Mouse (Mus musculus) C2C12 (cell line): ENCODE results near the gene Tmod4. TPM values are rescaled to one million over a fixed set of nuclear protein-coding genes. Genes with fewer than 3 reads are reported as not detected.
"Not testable (repeated sequence)": the region's sequence is repeated elsewhere in the genome, so short reads cannot be mapped to it uniquely, and the experiment has no call there.

ENCODE experiments used
- H3K27me3 ChIP-seq: one replicate; pipeline ENCODE4 v1.6.1; 2011; ENCODE audit not compliant: control insufficient read depth, insufficient read depth, insufficient read length
- H3K36me3 ChIP-seq: one replicate; pipeline ENCODE4 v1.6.1; 2011; ENCODE audit not compliant: control insufficient read depth, insufficient read depth
- H3K4me3 ChIP-seq: one replicate; pipeline ENCODE4 v1.5.1; 2011; ENCODE audit warnings: mild to moderate bottlenecking, control low read depth; ENCODE audit not compliant: poor library complexity, insufficient read depth, severe bottlenecking
- H3K79me2 ChIP-seq: one replicate; pipeline ENCODE4 v1.6.1; 2011; ENCODE audit not compliant: control insufficient read depth, insufficient read depth
- H3K79me3 ChIP-seq: one replicate; pipeline ENCODE4 v1.6.1; 2011; ENCODE audit warnings: low read depth, control low read depth
- H3ac ChIP-seq: one replicate; pipeline ENCODE3; 2011; ENCODE audit warnings: low read depth; ENCODE audit not compliant: control insufficient read depth, insufficient read length
- CEBPB ChIP-seq: IDR thresholded peaks from one replicate; pipeline ENCODE4 v1.6.1; 2011; ENCODE audit warnings: low read depth, mild to moderate bottlenecking, control low read depth, moderate library complexity
- CTCF ChIP-seq: IDR thresholded peaks from one replicate; pipeline ENCODE4 v1.5.1; 2011; ENCODE audit not compliant: control insufficient read depth, insufficient read depth, insufficient read length
- FOSL1 ChIP-seq: IDR thresholded peaks from one replicate; pipeline ENCODE4 v1.8.0; 2011; ENCODE audit warnings: mild to moderate bottlenecking, low read length; ENCODE audit not compliant: poor library complexity, insufficient read depth, severe bottlenecking
- MAX ChIP-seq: IDR thresholded peaks from one replicate; pipeline ENCODE4 v1.6.1; 2011; ENCODE audit warnings: mild to moderate bottlenecking, control low read depth
- MYOD1 ChIP-seq: IDR thresholded peaks from one replicate; pipeline ENCODE4 v1.6.1; 2011; ENCODE audit warnings: low read depth; ENCODE audit not compliant: control insufficient read depth, insufficient read length
- MYOG ChIP-seq: IDR thresholded peaks from one replicate; pipeline ENCODE4 v1.6.1; 2011; ENCODE audit not compliant: control insufficient read depth, insufficient read length; ENCODE audit errors: extremely low read depth
- USF1 ChIP-seq: IDR thresholded peaks from one replicate; pipeline ENCODE4 v1.6.1; 2011; ENCODE audit warnings: low read depth, mild to moderate bottlenecking, control low read depth, moderate library complexity
- polyA plus RNA-seq: library from polyadenylated mRNA; unstranded; fragments of >200 nt; fragmentation: generic; extraction: Trizol; gene quantifications from one replicate; pipeline ENCODE4 v1.2.1, GENCODE M21; 2012; ENCODE audit warnings: missing spikeins

Gene Tmod4
- polyA plus RNA-seq, 1 experiment: 0.23 TPM

DNA sequence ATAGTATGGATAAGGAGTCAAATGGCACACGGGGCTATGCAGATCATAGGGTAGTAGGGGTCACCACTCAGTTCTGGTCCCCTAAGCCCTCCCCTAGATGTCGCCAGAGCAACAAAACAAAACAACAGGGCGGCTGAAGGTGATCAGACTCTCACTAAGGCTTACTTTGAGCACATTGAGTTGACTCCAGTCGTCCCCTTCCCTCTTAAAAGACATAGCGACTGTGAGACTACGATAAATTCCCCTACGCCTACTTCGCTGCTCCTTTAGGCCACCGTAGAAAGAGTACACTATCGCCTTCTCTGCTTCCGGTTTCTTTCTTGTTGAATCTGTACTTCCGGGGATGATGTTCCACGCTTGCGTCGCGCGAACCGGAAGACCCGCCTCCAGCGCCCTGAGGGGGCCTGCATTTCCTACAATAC, 9.4 kb downstream of the Tmod4 start, which contains the start of the genes Scnm1 and Lysmd1:
TSS of gene Scnm1 (minus strand) at position 332 of the 422 bp plus-strand sequence.
TSS of gene Lysmd1 (plus strand) at position 409 of the 422 bp plus-strand sequence.
- Histone ChIP-seq H3K79me2 (peaks cover 5% of the 10 kb centered on the region), H3ac (peak within 1 kb of the TSS; percentile 72), H3K27me3 (no peaks in the 10 kb centered on the region), H3K79me3 (no peaks in the 10 kb centered on the region), H3K4me3 (peak within 1 kb of the TSS; percentile 59), H3K36me3 (no peaks in the 10 kb centered on the region)
- TF ChIP-seq CTCF (no peak), USF1 (no peak), CEBPB (no peak), MYOG (no peak), MAX (no peak), FOSL1 (no peak), MYOD1 (no peak)

DNA sequence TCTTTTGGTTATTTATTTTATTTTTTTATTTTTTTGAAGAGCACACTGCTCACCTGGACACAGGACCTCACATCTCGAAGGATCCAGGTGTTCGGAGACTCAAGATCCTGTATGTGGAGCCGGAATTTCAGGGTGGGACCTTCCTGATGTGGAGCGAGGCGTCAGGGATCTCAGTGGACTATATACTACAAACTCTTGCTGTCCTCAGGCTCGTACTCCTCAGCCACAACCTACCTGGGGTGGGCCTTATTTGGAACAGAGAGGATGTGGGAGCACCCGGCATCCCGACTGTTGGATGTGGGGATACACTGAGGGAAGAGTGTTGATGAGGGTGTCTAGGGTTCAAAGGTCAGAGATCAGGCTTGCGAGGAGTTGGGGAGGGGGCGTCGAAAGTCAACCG, 9.9 kb downstream of the Tmod4 start:
- not testable (repeated sequence) for H3K36me3 ChIP-seq, H3K79me3 ChIP-seq, H3ac ChIP-seq, H3K27me3 ChIP-seq, H3K79me2 ChIP-seq, H3K4me3 ChIP-seq

DNA sequence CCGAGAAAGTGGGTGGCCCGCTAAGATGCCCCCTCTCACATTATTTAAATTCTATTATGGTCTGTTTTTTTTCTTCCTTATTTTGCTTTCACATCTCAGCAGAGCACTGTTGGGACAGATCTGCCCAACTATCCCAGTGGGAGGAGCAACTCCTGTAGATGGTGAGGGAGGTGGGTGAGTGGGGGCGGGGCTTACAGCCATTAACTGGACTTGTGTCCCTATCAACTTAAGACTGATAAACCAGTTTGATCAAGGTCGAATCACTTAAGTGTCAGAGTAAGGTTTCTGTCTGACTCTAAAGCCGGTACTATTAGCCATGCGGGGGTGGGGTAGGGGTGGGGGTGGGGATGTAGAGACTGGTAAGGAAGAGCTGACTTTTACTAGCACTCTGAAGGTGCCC, 10.7 kb downstream of the Tmod4 start:
- peaks cover 5% of the 10 kb centered on the region for H3K79me2 ChIP-seq
- no peak overlapping the region for H3ac ChIP-seq
- no peaks in the 10 kb centered on the region for H3K36me3 ChIP-seq
- H3K4me3 ChIP-seq: peak overlapping the region; percentile 23
- no peaks in the 10 kb centered on the region for H3K27me3 ChIP-seq
- TF ChIP-seq FOSL1: no peak
- no peak for TF ChIP-seq CTCF
- no peak for TF ChIP-seq USF1
- no peak for TF ChIP-seq CEBPB
- TF ChIP-seq MYOG: no peak
- no peak for TF ChIP-seq MYOD1
- TF ChIP-seq MAX: no peak
- H3K79me3 ChIP-seq: no peaks in the 10 kb centered on the region

DNA sequence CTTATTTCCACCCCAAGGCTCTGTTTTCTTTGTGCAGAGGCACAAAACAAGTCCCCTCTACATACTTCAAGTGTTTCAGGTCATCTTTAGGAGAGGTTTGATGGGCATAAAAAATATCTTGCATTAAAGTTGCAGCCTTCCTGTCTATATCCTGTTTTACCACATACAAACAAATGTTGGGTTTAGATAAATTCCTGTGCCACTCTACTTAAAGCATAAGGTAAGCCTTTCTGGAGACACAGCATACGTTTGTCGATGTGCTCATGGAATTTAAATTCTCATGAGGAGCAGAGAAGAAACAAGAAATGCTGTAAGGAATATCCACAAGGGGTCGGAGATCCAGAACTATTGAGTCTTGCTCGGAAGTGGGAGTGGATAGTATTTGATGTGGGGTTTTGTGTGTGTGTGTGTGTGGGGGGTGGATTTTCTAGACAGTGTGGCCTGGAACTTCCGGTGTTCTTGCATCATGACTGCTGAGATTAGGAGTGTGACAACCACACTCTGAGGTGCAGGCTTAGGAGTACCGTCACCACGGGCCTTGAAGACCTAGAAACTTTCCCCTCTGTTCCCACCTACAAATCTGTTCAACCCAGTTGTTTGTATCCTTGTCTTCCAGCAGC, 11.3 kb downstream of the Tmod4 start:
- Histone ChIP-seq H3K79me3 (no peaks in the 10 kb centered on the region), H3K36me3 (no peaks in the 10 kb centered on the region), H3K79me2 (peaks cover 5% of the 10 kb centered on the region), H3K4me3 (no peak overlapping the region), H3ac (no peak overlapping the region), H3K27me3 (no peaks in the 10 kb centered on the region)
- no peak for TF ChIP-seq CTCF
- TF ChIP-seq CEBPB: no peak
- TF ChIP-seq MAX: no peak
- TF ChIP-seq FOSL1: no peak
- no peak for TF ChIP-seq MYOD1
- no peak for TF ChIP-seq USF1
- TF ChIP-seq MYOG: no peak

GRCm38 (mm10) chr3:95136336-95136735, 12.1 kb downstream of the Tmod4 start:
- TF ChIP-seq MYOD1 (no peak), MYOG (no peak), CEBPB (no peak), MAX (no peak), USF1 (no peak), CTCF (no peak), FOSL1 (no peak)
- Histone ChIP-seq H3ac (no peak overlapping the region), H3K27me3 (no peaks in the 10 kb centered on the region), H3K4me3 (no peak overlapping the region), H3K36me3 (no peaks in the 10 kb centered on the region), H3K79me3 (no peaks in the 10 kb centered on the region), H3K79me2 (peaks cover 5% of the 10 kb centered on the region)
